Mouse (Mus musculus): ENCODE results near the gene Mical2. TPM values are rescaled to one million over a fixed set of nuclear protein-coding genes. Genes with fewer than 3 reads are reported as not detected.

Gene Mical2
- polyA plus RNA-seq, 1 experiment from 2014 or later = 77.8 TPM

DNA sequence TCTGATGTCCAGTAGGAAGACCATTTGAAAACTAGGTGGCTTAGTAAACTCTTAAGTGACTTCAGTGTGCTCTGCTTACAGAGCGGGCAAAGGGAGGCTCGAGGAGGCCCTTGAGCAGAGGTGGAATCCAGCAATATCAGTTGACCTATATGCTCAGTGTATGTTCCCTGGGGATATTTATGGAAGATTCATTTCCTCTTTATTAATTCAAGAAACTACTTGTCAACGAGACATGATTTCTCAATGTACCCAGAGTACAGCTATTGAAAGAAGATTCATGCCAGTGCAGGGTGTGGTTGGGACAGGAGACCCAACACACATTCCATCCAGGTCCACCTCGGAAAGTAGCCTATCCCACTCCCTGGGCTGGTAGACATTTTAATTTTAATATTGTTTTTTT lies 231.7 kb downstream of the Mical2 start:
- H3K27me3 ChIP-seq (ENCODE audit: insufficient read depth, poor library complexity, severe bottlenecking) = no peaks in the 10 kb centered on the region
- no peaks in the 10 kb centered on the region for H3K9me3 ChIP-seq
- H3K4me3 ChIP-seq = no peak overlapping the region
- H3K4me1 ChIP-seq = peaks cover 58% of the 10 kb centered on the region
- 88% methylated on average over 4 of the region's 4 CpGs for WGBS
- no peaks in the 10 kb centered on the region for H3K36me3 ChIP-seq
- DNase-seq (ENCODE audit: low spot score) = no peak
- no peak overlapping the region for H3K27ac ChIP-seq

DNA sequence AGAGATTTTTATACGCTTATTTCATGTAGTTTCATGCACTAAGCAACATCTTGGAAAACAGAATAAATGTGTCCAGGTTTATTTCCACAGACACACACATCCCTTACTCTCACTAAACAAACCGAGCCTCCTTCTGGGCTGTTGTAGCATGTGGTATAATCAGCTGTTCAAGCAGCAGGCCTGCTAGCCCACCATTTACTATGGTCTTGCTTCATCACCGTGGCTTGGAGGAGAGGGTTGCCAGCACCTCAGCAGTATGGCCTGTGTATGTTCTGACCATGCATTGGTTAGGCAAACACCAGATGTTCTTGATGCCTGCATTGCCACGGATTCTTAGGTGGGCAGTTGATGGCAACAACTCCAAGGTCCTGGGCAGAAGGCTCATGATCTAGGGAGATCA lies 232.3 kb downstream of the Mical2 start:
- no peak for DNase-seq (ENCODE audit: low spot score)
- 85% methylated on average over 4 of the region's 4 CpGs for WGBS
- no peaks in the 10 kb centered on the region for H3K9me3 ChIP-seq
- H3K36me3 ChIP-seq = no peaks in the 10 kb centered on the region
- H3K4me1 ChIP-seq = peaks cover 61% of the 10 kb centered on the region
- H3K27ac ChIP-seq = 0 out of 2 replicates have a peak overlapping the region, but pooled peaks have one; percentile 31
- H3K4me3 ChIP-seq = no peak overlapping the region
- no peaks in the 10 kb centered on the region for H3K27me3 ChIP-seq (ENCODE audit: insufficient read depth, poor library complexity, severe bottlenecking)

DNA sequence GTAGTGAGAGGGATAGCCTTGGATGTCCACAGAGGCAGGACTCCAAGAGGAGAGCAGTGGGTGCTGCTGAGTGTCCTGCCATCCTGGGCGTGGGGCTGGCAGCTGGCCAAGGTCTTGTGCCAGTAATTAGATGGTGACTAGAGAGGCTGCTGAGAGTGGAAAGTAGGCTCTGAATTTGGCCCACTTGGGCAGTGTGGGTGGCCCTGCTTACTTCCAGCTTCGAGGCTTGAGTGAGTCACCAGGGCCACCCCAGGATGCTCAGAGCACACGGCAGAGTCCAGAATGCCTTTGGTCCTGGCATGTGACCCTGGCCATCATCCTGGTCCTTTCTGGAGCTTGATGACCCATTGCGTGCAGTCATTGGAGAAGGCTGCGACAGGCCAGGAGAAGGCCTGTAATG lies 232.8 kb downstream of the Mical2 start:
- H3K27ac ChIP-seq = peak overlapping the region; percentile 31; the same call in 1 of the 2 replicates
- 79% methylated on average over 5 of the region's 5 CpGs for WGBS

More for the DNA sequence above, 232.8 kb downstream of the Mical2 start:
- no peaks in the 10 kb centered on the region for H3K36me3 ChIP-seq
- no peaks in the 10 kb centered on the region for H3K27me3 ChIP-seq (ENCODE audit: insufficient read depth, poor library complexity, severe bottlenecking)
- H3K4me3 ChIP-seq = no peak overlapping the region
- no peak for DNase-seq (ENCODE audit: low spot score)
- H3K9me3 ChIP-seq = no peaks in the 10 kb centered on the region
- H3K4me1 ChIP-seq = peaks cover 65% of the 10 kb centered on the region

Other genes with a start within 250 kb of the Mical2 start
- 69.9 and 79.4 TPM in 2 replicates for gene Usp47, start 202.4 kb upstream of the Mical2 start, polyA plus RNA-seq (2016; fragmentation: Nextera tagmentation; extraction: Ambion mirVana)
- gene Dkk3, start 66.8 kb upstream of the Mical2 start, polyA plus RNA-seq (2016; fragmentation: Nextera tagmentation; extraction: Ambion mirVana) = 59.8 and 101 TPM in 2 replicates
- 82.5 and 94.9 TPM in 2 replicates for gene Parva, start 201.6 kb downstream of the Mical2 start, polyA plus RNA-seq (2016; fragmentation: Nextera tagmentation; extraction: Ambion mirVana)

Data from heart, embryonic 10.5 days (tissue).